Mouse (Mus musculus): ENCODE data around the gene Sorcs2.

- TF ChIP-seq CTCF (IDR thresholded peaks at IDR 0.05; ENCODE audit: borderline replicate concordance, control insufficient read depth, extremely low read depth, insufficient read depth, low read length, poor library complexity) (0 out of 2 replicates have a peak, but pooled peaks have one; percentile 16), POLR2A (IDR thresholded peaks at IDR 0.05; ENCODE audit: control insufficient read depth, extremely low read depth, insufficient read depth, low read length, poor library complexity) (no peak; the same call in 1 of the 2 replicates)
These were observed 24.6 kb downstream of the Sorcs2 start for GRCm38 (mm10) chr5:36373246-36373891.

All from thymus, adult 2 months (tissue).